Mouse (Mus musculus) heart, embryonic 15.5 days (tissue): ENCODE measurements around the gene Lrp2bp. TPM values are rescaled to one million over a fixed set of nuclear protein-coding genes. Genes with fewer than 3 reads are reported as not detected.

Experiments used
- ATAC-seq: fragments of 200-750 bp; cut with Nextera tagmentation; replicated peaks from 2 replicates; pipeline ENCODE4 v1.8.0; 2017; ENCODE audit warnings: low read depth, moderate TSS enrichment; ENCODE audit not compliant: insufficient number of reproducible peaks, insufficient read depth, low FRiP score
- H3K27ac ChIP-seq: fragments of 300-500 bp; sonication (generic); 2 replicates; pipeline ENCODE4 v1.5.1; 2015; ENCODE audit warnings: mild to moderate bottlenecking, inconsistent platforms
- H3K27me3 ChIP-seq: fragments of 300-500 bp; sonication (generic); 2 replicates; pipeline ENCODE4 v1.6.1; 2015; ENCODE audit warnings: inconsistent platforms
- H3K36me3 ChIP-seq: fragments of 300-500 bp; sonication (generic); 2 replicates; pipeline ENCODE4 v1.6.1; 2015; ENCODE audit warnings: mild to moderate bottlenecking, inconsistent platforms
- H3K4me1 ChIP-seq: fragments of 300-500 bp; sonication (generic); replicated peaks from 2 replicates; pipeline ENCODE4 v1.6.1; 2015; ENCODE audit warnings: inconsistent platforms
- H3K4me2 ChIP-seq: fragments of 300-500 bp; sonication (generic); 2 replicates; pipeline ENCODE4 v1.6.1; 2015; ENCODE audit warnings: inconsistent platforms, mild to moderate bottlenecking, moderate library complexity
- H3K4me3 ChIP-seq: fragments of 300-500 bp; sonication (generic); 2 replicates; pipeline ENCODE4 v1.5.1; 2015; ENCODE audit warnings: mild to moderate bottlenecking, inconsistent platforms
- H3K9ac ChIP-seq: fragments of 300-500 bp; sonication (generic); 2 replicates; pipeline ENCODE4 v1.6.1; 2015; ENCODE audit warnings: mild to moderate bottlenecking, inconsistent platforms
- H3K9me3 ChIP-seq: fragments of 300-500 bp; sonication (generic); replicated peaks from 2 replicates; pipeline ENCODE4 v1.6.1; 2016; ENCODE audit warnings: inconsistent platforms
- WGBS: fragments of 180-500 bp; shearing (Covaris S2); methylation state at CpG from one replicate; pipeline ENCODE4 v1.1.7; 2015; ENCODE audit warnings: mixed read lengths; 5-methylcytosine and 5-hydroxymethylcytosine counted together
- polyA plus RNA-seq: library from polyadenylated mRNA; unstranded; fragments of >200 nt; fragmentation: Nextera tagmentation; extraction: Ambion mirVana; gene quantifications from 2 replicates; pipeline ENCODE4 v1.2.1, GENCODE M21; 2015

The Lrp2bp gene
- 0.76 and 1.1 TPM in 2 replicates for polyA plus RNA-seq

- Histone ChIP-seq H3K36me3 (peaks cover 26% of the 10 kb centered on the region), H3K27ac (peak within 1 kb of the TSS; percentile 98), H3K27me3 (no peaks in the 10 kb centered on the region), H3K9me3 (no peaks in the 10 kb centered on the region), H3K4me2 (peak within 1 kb of the TSS; percentile 72), H3K4me1 (peaks cover 11% of the 10 kb centered on the region; the same call in 1 of the 2 replicates), H3K4me3 (peak within 1 kb of the TSS; percentile 55), H3K9ac (peak within 1 kb of the TSS; percentile 67)
- 2% methylated on average over 22 of the region's 22 CpGs for WGBS
- ATAC-seq = no peak
Observed at GRCm38 (mm10) chr8:45999138-45999783, at the start of gene Lrp2bp. Gene Lrp2bp, plus strand, starts transcription at chr8:45999303.

- Histone ChIP-seq H3K9ac (no peak overlapping the region), H3K4me2 (no peak overlapping the region), H3K27me3 (no peaks in the 10 kb centered on the region), H3K27ac (no peak overlapping the region), H3K4me3 (no peak overlapping the region), H3K9me3 (no peaks in the 10 kb centered on the region), H3K4me1 (no peaks in the 10 kb centered on the region), H3K36me3 (no peaks in the 10 kb centered on the region)
- 55% methylated on average over 2 of the region's 2 CpGs for WGBS
- no peak for ATAC-seq
Observed at GRCm38 (mm10) chr8:45950622-45951021, 48.5 kb upstream of the Lrp2bp start.

DNA sequence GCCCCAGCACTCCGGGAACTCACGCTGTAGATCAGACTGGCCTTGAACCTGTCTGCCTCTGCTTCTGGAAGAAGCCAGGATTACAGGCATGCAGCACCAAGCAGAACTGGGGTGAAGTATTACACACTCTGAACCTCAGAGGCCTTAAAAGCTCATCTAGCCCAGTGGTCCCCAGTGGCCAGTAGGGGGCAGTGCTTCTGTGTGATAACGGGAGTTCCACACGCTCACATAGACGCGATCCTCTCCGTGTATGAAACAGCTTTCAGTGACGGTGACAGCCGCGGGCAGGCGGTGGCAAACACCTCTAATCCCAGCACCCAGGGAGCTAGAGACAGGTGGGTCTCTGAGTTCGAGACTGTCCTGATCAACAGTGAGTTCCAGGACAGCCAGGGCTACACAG is 28.2 kb upstream of the Lrp2bp start:
- no peaks in the 10 kb centered on the region; the same call in 1 of the 2 replicates for H3K36me3 ChIP-seq
- H3K4me3 ChIP-seq = no peak overlapping the region
- H3K27me3 ChIP-seq = no peaks in the 10 kb centered on the region
- H3K9ac ChIP-seq = no peak overlapping the region
- H3K27ac ChIP-seq = no peak overlapping the region
- ATAC-seq = no peak
- H3K4me2 ChIP-seq = no peak overlapping the region
- no peaks in the 10 kb centered on the region for H3K9me3 ChIP-seq
- 92% methylated on average over 12 of the region's 12 CpGs for WGBS
- peaks cover 8% of the 10 kb centered on the region for H3K4me1 ChIP-seq

GRCm38 (mm10) chr8:45973988-45974505 is 25.1 kb upstream of the Lrp2bp start:
- Histone ChIP-seq H3K4me1 (peaks cover 13% of the 10 kb centered on the region), H3K4me3 (peak overlapping the region; percentile 59; the same call in 1 of the 2 replicates), H3K36me3 (peaks cover 8% of the 10 kb centered on the region; the same call in 1 of the 2 replicates), H3K4me2 (peak overlapping the region; percentile 68), H3K9me3 (no peaks in the 10 kb centered on the region), H3K27me3 (no peaks in the 10 kb centered on the region), H3K9ac (no peak overlapping the region), H3K27ac (no peak overlapping the region; the same call in 1 of the 2 replicates)
- WGBS = 68% methylated on average over 8 of the region's 8 CpGs
- ATAC-seq = no peak

DNA sequence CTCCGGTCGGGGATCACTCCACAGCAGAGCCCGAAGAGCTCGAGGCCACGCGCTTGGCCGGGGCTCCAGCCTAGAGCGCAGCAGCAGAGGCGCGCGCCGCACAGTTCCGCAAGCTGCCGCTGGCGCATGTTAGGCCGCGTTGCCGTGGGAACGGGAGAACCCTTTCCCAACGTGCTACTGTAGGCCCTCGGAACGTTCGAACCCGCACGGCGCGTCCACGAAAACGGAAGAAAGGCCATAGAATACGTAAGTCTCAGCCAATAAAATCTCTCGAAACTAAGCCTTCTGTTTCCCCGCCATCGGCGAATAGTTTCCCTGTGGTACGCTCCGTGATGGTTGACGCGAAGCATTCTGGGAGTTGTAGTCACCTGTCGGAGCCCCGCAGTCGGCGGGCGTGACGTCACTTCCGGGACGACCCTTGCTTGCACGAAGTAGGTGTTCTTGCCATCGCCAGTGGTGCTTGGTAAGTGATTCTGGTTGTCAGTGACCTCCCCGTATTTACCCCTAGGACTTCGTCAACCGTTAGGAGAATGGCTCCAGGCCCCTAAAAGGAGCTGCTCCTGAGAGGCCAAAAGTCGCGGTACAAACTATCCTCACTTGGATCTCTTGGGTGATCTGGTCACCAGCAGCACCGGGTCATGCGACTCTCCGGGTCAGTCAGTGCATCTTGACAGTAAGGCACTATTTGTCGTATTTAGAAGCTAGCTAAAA is 23.8 kb upstream of the Lrp2bp start, which contains the start of the genes 1700029J07Rik and Ufsp2:
Gene 1700029J07Rik, minus strand, starts transcription at position 127 of the 711 bp plus-strand sequence.
Gene Ufsp2, plus strand, starts transcription at position 403 of the 711 bp plus-strand sequence.
- Histone ChIP-seq H3K9me3 (no peaks in the 10 kb centered on the region), H3K4me3 (peak within 1 kb of the TSS; percentile 59), H3K4me2 (peak within 1 kb of the TSS; percentile 68), H3K9ac (peak within 1 kb of the TSS; percentile 64), H3K4me1 (peaks cover 13% of the 10 kb centered on the region), H3K27ac (peak within 1 kb of the TSS; percentile 78), H3K36me3 (peaks cover 15% of the 10 kb centered on the region; the same call in 1 of the 2 replicates), H3K27me3 (no peaks in the 10 kb centered on the region)
- under 1% methylated on average over 57 of the region's 57 CpGs for WGBS
- ATAC-seq = peak; percentile 96

GRCm38 (mm10) chr8:45975837-45976468 is 23.1 kb upstream of the Lrp2bp start:
- no peaks in the 10 kb centered on the region for H3K27me3 ChIP-seq
- H3K9ac ChIP-seq = peak overlapping the region; percentile 64
- 0 out of 2 replicates have a peak, but pooled peaks have one; percentile 4 for ATAC-seq
- 53% methylated on average over 11 of the region's 11 CpGs for WGBS
- peaks cover 20% of the 10 kb centered on the region; the same call in 1 of the 2 replicates for H3K36me3 ChIP-seq
- H3K9me3 ChIP-seq = no peaks in the 10 kb centered on the region
- H3K4me1 ChIP-seq = peaks cover 13% of the 10 kb centered on the region
- peak overlapping the region; percentile 68 for H3K4me2 ChIP-seq
- H3K4me3 ChIP-seq = peak overlapping the region; percentile 59
- peak overlapping the region; percentile 13; the same call in 1 of the 2 replicates for H3K27ac ChIP-seq

DNA sequence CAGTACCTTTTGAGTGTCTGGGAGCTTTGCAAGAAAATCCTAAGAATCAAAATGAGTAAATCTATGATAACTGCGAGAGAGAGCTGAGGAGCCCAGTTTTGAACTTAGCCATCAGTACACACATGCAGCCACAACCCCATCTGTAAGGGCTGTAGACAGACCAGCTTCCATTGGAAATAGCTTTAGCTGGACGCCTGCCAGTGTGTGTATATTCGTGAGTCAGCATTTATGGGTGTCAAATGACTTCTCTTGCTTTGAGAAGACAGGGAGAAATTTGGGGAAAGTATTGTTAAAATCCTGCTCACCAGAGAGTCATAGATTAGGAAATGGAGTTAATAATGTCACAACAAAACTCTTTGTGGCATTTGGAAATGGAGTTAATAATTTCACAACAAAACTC is 12.4 kb upstream of the Lrp2bp start:
- Histone ChIP-seq H3K9me3 (no peaks in the 10 kb centered on the region), H3K27me3 (no peaks in the 10 kb centered on the region), H3K4me1 (no peaks in the 10 kb centered on the region), H3K27ac (no peak overlapping the region), H3K36me3 (peaks cover 34% of the 10 kb centered on the region), H3K4me2 (no peak overlapping the region), H3K9ac (no peak overlapping the region), H3K4me3 (no peak overlapping the region)
- 65% methylated on average over 3 of the region's 3 CpGs for WGBS
- no peak for ATAC-seq

DNA sequence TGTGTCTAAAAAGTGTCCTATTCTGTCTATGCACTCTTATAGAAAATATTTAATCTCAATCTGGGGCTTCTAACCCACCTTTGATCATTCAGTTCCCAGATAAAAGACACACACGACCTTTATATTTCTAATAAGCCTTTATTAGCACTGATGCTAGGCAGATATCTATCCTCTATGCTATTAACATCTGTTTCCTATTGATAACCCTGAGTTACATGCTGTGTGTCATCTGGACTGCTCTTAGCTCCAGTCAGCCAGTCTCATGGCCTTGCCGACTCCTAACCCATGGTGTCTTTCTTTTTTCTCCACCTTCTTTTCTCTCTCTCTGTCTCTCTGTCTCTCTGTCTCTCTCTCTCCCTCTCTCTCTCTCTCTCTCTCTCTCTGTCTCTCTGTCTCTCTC is 10.9 kb upstream of the Lrp2bp start:
- ATAC-seq = no peak
- Histone ChIP-seq H3K27me3 (no peaks in the 10 kb centered on the region), H3K9ac (no peak overlapping the region), H3K4me1 (no peaks in the 10 kb centered on the region), H3K36me3 (peaks cover 32% of the 10 kb centered on the region), H3K9me3 (no peaks in the 10 kb centered on the region), H3K27ac (no peak overlapping the region), H3K4me2 (no peak overlapping the region), H3K4me3 (no peak overlapping the region)
- 52% methylated on average over 2 of the region's 2 CpGs for WGBS

DNA sequence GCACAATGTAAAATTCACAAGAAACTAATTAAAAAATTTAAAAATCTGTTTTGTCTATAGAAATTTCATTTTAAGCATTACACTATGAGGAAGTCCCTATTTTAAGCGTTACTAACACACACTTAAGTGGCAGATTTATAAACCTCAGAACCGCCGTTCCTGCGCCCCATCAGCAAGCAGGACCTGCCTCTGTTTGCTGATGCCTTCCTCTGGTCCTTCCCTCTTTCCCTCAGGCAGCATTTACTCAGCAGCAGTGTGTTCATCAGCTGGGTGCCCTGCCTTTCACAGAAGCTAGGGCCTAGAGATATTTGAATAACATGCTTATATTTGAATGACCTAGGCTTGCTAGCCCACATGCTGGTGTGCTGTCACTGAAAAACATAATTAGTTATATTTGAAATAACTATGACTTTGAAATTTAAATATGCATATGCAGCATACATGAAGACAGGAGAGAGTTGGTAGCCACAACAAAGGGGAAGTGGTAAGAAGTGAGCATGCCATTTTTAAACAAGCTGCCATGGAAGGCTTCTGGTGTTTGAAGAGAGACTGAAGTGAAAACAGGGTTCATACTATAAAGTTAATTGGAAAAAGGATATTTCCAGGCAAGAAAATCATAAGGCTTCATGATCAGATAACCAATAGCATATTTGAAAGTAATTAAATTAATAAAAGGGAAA is 8.3 kb upstream of the Lrp2bp start:
- Histone ChIP-seq H3K27me3 (no peaks in the 10 kb centered on the region), H3K9ac (no peak overlapping the region), H3K4me2 (no peak overlapping the region), H3K4me3 (no peak overlapping the region), H3K9me3 (no peaks in the 10 kb centered on the region), H3K27ac (no peak overlapping the region), H3K4me1 (no peaks in the 10 kb centered on the region), H3K36me3 (peaks cover 34% of the 10 kb centered on the region)
- no peak for ATAC-seq
- WGBS = 84% methylated on average over 4 of the region's 4 CpGs

DNA sequence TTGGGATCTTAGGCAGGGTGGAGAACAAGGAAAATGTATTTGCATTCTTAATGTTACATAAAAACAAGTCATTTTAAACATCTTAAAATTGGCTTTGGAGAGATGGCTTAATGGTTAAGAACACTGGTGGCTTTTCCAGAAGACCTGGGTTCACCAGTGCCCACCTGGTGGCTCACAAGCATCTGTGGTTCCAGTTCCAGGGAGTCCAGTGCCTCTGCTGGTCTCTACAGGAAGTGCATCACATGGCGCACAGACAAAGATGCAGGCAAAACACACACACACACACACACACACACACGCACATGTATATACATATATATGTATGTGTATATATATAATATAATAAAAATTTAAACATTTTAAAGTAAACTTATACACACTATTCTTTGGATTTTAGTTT is 5.0 kb upstream of the Lrp2bp start:
- Histone ChIP-seq H3K4me3 (no peak overlapping the region), H3K4me1 (peaks cover 5% of the 10 kb centered on the region; the same call in 1 of the 2 replicates), H3K9me3 (no peaks in the 10 kb centered on the region), H3K9ac (no peak overlapping the region), H3K27ac (no peak overlapping the region), H3K36me3 (peaks cover 45% of the 10 kb centered on the region), H3K4me2 (no peak overlapping the region), H3K27me3 (no peaks in the 10 kb centered on the region)
- ATAC-seq = no peak
- 94% methylated on average over 2 of the region's 2 CpGs for WGBS
